Mouse (Mus musculus) embryo, embryonic 11 days (tissue): ENCODE data around the gene Stt3b.

Source experiments
- DNase-seq: peaks from one replicate; pipeline ENCODE4 v3.0.0-alpha.2; 2015

The Stt3b gene

DNA sequence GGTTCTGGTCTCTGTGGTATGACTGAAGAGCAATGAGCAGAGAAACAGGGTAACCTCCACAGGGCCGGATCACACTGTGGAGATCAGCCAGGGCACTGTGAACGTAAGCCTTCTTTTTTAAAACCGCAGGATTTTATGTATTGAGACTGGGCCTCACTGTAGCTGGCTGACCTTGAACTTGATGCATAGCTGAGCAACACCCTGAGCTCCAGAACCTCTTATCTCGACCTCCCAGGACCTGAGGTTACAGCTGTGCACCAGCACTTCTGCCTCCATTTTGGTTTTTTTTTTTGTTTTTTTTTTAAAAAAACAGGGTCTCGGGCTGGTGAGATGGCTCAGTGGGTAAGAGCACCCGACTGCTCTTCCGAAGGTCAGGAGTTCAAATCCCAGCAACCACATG lies 100.5 kb downstream of the Stt3b start:
- DNase-seq = no peak

- DNase-seq = no peak
These were observed 104.0 kb downstream of the Stt3b start for GRCm38 (mm10) chr9:115206219-115206618.

GRCm38 (mm10) chr9:115205491-115205890 lies 104.7 kb downstream of the Stt3b start:
- peak; percentile 39 for DNase-seq

- DNase-seq = no peak
These were observed 107.1 kb downstream of the Stt3b start for GRCm38 (mm10) chr9:115203136-115203535.

GRCm38 (mm10) chr9:115201264-115201663 lies 109.0 kb downstream of the Stt3b start:
- no peak for DNase-seq

DNA sequence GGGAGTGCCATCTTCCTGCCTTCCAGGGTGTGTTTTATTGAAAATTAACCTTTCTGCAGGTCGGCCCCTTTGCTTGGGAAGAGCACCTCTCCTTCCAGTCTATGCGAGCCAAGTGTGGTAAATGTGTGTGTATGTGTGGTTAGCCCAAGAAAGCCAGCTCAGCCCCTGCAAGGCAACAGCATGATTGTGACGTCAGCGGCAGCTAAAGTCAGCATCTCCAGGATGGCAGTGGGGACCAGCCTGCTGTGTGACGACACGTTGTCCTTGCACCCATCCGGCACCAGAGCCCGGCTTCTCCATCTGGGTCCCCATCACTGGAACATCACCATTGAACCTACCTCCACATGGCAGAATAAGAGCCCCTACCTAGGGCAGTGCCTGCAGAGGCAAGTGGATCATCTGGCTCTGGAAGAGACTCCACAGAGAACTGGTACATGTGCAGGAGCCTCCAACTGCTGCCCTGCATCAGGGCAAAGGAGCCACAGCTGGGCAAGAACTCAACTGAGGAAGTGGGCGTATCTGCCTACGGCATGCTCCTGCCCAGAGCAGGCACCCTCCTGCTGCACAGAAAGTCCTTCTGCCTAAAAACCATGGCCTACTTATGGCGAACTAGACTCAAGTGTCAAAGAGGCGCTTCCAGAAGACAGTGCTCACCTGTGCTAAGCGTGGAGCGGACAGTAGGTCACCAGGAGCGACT lies 109.9 kb downstream of the Stt3b start:
- no peak for DNase-seq

- no peak for DNase-seq
These were observed 113.1 kb downstream of the Stt3b start for GRCm38 (mm10) chr9:115197082-115197481.

DNA sequence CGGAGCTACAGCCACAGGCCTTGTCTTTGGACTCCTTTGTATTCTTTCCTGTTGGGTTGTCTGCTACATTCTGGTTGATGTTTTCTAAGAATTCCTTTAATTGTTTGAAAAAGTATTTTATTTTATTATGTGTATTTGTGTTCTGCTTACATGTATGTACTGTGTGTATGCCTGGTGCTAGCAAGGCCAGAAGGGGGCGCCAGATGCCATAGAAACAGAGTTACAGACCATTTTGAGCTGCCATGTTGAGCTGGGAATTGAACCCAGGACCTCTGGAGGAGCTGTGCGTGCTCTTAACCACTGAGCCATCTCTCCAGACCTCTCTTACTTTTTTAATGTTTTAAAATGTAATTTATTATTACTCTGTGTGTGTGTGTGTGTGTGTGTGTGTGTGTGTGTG lies 117.3 kb downstream of the Stt3b start:
- no peak for DNase-seq
